ENCODE assay signal across 27 mouse cellular contexts in genomic region chr2:11291570-11292405, GRCm38 (mm10).
"Had no signal": no experiment of that assay in that cellular context is flagged by ENCODE, and none has a peak within 500 bp of the region (broad histone marks: within the 10 kb centered on the region; RNA-seq: fewer than 3 reads in every experiment).

No protein-coding gene starts in this region.

- H3K4me1 ChIP-seq: heart, embryonic 12.5 days; limb, embryonic 10.5 days; limb, embryonic 12.5 days; liver, embryonic 13.5 days; liver, embryonic 15.5 days had no signal

- H3K36me3 ChIP-seq: heart, embryonic 10.5 days; heart, embryonic 12.5 days; hindbrain, embryonic 13.5 days; hindbrain, embryonic 15.5 days; limb, embryonic 10.5 days; limb, embryonic 12.5 days; liver, embryonic 13.5 days; liver, embryonic 15.5 days had no signal

- H3K9ac ChIP-seq: heart, embryonic 12.5 days; hindbrain, embryonic 13.5 days; hindbrain, embryonic 15.5 days; limb, embryonic 12.5 days; liver, embryonic 13.5 days; liver, embryonic 15.5 days; liver, postnatal 0 days had no signal

- ATAC-seq: hindbrain, postnatal 0 days; intestine, embryonic 16.5 days; liver, postnatal 0 days had no signal

- H3K9me3 ChIP-seq: heart, embryonic 10.5 days; heart, embryonic 12.5 days; hindbrain, embryonic 13.5 days; hindbrain, embryonic 15.5 days; limb, embryonic 10.5 days; limb, embryonic 12.5 days; liver, embryonic 13.5 days; liver, embryonic 15.5 days had no signal

- H3K4me2 ChIP-seq: heart, embryonic 12.5 days; hindbrain, embryonic 13.5 days; hindbrain, embryonic 15.5 days; limb, embryonic 12.5 days; liver, embryonic 11.5 days; liver, embryonic 13.5 days; liver, embryonic 15.5 days had no signal

- H3K27me3 ChIP-seq: heart, embryonic 12.5 days; hindbrain, embryonic 13.5 days; hindbrain, embryonic 15.5 days; limb, embryonic 12.5 days; liver, embryonic 13.5 days; liver, embryonic 15.5 days had no signal

- H3K27ac ChIP-seq: gastrocnemius, adult 2 months; heart, embryonic 10.5 days; hindbrain, embryonic 13.5 days; hindbrain, embryonic 15.5 days; hindbrain, postnatal 0 days; layer of hippocampus, adult 2 months; left cerebral cortex, adult 2 months; limb, embryonic 10.5 days; limb, embryonic 12.5 days; liver, embryonic 13.5 days; liver, embryonic 15.5 days had no signal

- DNase-seq: gastrocnemius, adult 2 months; gastrocnemius, postnatal 10 days; gastrocnemius, postnatal 25 days; heart, adult 18-20 months; heart, postnatal 10 days; heart, postnatal 36 days; kidney, adult 11 months; kidney, adult 2 months; kidney, adult 9 months; kidney, postnatal 10 days; kidney, postnatal 25 days; kidney, postnatal 4 days; liver; liver, embryonic 13.5 days; liver, postnatal 0 days had no signal

- H3K4me3 ChIP-seq: gastrocnemius, adult 2 months; heart, embryonic 10.5 days; heart, embryonic 12.5 days; hindbrain, embryonic 13.5 days; hindbrain, embryonic 15.5 days; layer of hippocampus, adult 2 months; left cerebral cortex, adult 2 months; limb, embryonic 10.5 days; limb, embryonic 12.5 days; liver, embryonic 13.5 days; liver, embryonic 15.5 days had no signal
